19 mouse cellular contexts compared by ENCODE assay signal in the genomic region with DNA sequence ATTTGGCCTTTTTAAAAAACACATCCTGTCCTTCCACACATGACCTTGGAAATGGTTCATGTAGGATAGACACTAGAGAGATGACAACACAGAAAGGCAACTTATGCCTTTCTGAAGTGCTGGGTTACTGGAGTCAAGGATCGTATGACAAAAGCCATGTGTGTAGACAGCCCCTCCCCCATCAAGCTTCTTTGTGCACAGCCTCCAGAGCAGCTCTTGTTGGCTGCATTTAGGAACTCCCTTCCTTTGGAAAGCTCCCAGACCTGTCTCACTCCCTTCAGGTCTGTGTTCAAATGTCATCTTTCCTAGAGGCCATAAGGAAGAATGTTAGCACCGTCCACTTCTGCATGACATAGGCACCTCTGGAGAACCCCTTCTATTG. TPM values are rescaled to one million over a fixed set of nuclear protein-coding genes. Genes with fewer than 3 reads are reported as not detected.
A peak's percentile ranks its signal among the peaks of the same experiment; 100 is the strongest.
DNase-seq lines count a peak whose midpoint lies in the region; ATAC-seq and TF ChIP-seq lines count a peak whose summit lies in the region.
"Had no signal": no experiment of that assay in that cellular context is flagged by ENCODE, and none has a peak within 500 bp of the region (broad histone marks: within the 10 kb centered on the region; RNA-seq: fewer than 3 reads in every experiment).

No protein-coding gene starts in this region.

- peak; percentile 76 for DNase-seq in heart, adult 11 months
- DNase-seq in heart, adult 9 months (ENCODE audit: low spot score in 2 of 2) = no peak
- DNase-seq in lung, postnatal 0 days (ENCODE audit: low spot score) = no peak
- DNase-seq in embryo, embryonic 10.5 days (ENCODE audit: low spot score) = peak; percentile 53
- no peak for DNase-seq in MN1 (ENCODE audit: low spot score)
- DNase-seq: cerebellum, adult 18-20 months; gastrocnemius, postnatal 10 days; heart, postnatal 4 days; kidney, adult 18-20 months; thymus, adult 2 months had no signal

- no peak overlapping the region for H3K4me2 ChIP-seq in lung, embryonic 16.5 days (ENCODE audit: low read depth, low read length)
- H3K4me2 ChIP-seq in lung, postnatal 0 days (replicated peaks; ENCODE audit: low read depth, low read length) = no peak overlapping the region
- no peak overlapping the region for H3K4me2 ChIP-seq in hindbrain, embryonic 16.5 days (ENCODE audit: low read length)
- H3K4me2 ChIP-seq: heart, embryonic 11.5 days; limb, embryonic 12.5 days; liver, embryonic 15.5 days; neural tube, embryonic 13.5 days had no signal

- H3K36me3 ChIP-seq in lung, embryonic 16.5 days (ENCODE audit: control insufficient read depth, insufficient read depth, low read length) = no peaks in the 10 kb centered on the region
- no peaks in the 10 kb centered on the region for H3K36me3 ChIP-seq in lung, postnatal 0 days (ENCODE audit: insufficient read depth, low read length)
- no peaks in the 10 kb centered on the region for H3K36me3 ChIP-seq in hindbrain, embryonic 16.5 days (ENCODE audit: control insufficient read depth, insufficient read depth, low read length)
- H3K36me3 ChIP-seq: limb, embryonic 12.5 days; liver, embryonic 15.5 days; neural tube, embryonic 13.5 days had no signal

- H3K9me3 ChIP-seq in lung, embryonic 16.5 days (ENCODE audit: control insufficient read depth, low read length) = peaks cover 5% of the 10 kb centered on the region
- no peaks in the 10 kb centered on the region for H3K9me3 ChIP-seq in lung, postnatal 0 days (ENCODE audit: low read length)
- peaks cover 4% of the 10 kb centered on the region for H3K9me3 ChIP-seq in hindbrain, embryonic 16.5 days (ENCODE audit: control insufficient read depth, low read length)
- H3K9me3 ChIP-seq: liver, embryonic 15.5 days had no signal

- no peak for TF ChIP-seq EP300 in lung, postnatal 0 days (IDR thresholded peaks at IDR 0.05)

- no peak overlapping the region for H3K4me3 ChIP-seq in lung, embryonic 16.5 days (ENCODE audit: low read length)
- H3K4me3 ChIP-seq in lung, postnatal 0 days (ENCODE audit: low read depth, low read length) = no peak overlapping the region
- H3K4me3 ChIP-seq in hindbrain, embryonic 16.5 days (ENCODE audit: low read length) = no peak overlapping the region
- H3K4me3 ChIP-seq: erythroblast, embryonic 14.5 days; layer of hippocampus, adult 2 months; left cerebral cortex, adult 2 months; limb, embryonic 12.5 days; liver, embryonic 15.5 days; neural tube, embryonic 13.5 days had no signal

- TF ChIP-seq CTCF in lung, postnatal 0 days (IDR thresholded peaks at IDR 0.05) = no peak

- 0 out of 2 replicates have a peak, but pooled peaks have one; percentile 20 for ATAC-seq in lung, embryonic 16.5 days (ENCODE audit: low read depth)
- ATAC-seq in lung, postnatal 0 days = no peak
- ATAC-seq in hindbrain, embryonic 16.5 days = peak; percentile 21; the same call in 1 of the 2 replicates

- H3K4me1 ChIP-seq in lung, embryonic 16.5 days (replicated peaks; ENCODE audit: control insufficient read depth, insufficient read depth, low read length) = no peaks in the 10 kb centered on the region
- peaks cover 3% of the 10 kb centered on the region; the same call in 1 of the 2 replicates for H3K4me1 ChIP-seq in lung, postnatal 0 days (ENCODE audit: insufficient read depth, low read depth, low read length)
- no peaks in the 10 kb centered on the region; the same call in 1 of the 2 replicates for H3K4me1 ChIP-seq in hindbrain, embryonic 16.5 days (ENCODE audit: control insufficient read depth, insufficient read depth, low read depth, low read length)
- H3K4me1 ChIP-seq: limb, embryonic 12.5 days; liver, embryonic 15.5 days had no signal

- H3K27me3 ChIP-seq in lung, embryonic 16.5 days (ENCODE audit: control insufficient read depth, insufficient read depth, low read depth, low read length) = no peaks in the 10 kb centered on the region
- H3K27me3 ChIP-seq in lung, postnatal 0 days (replicated peaks; ENCODE audit: insufficient read depth, low read length) = no peaks in the 10 kb centered on the region
- H3K27me3 ChIP-seq in hindbrain, embryonic 16.5 days (replicated peaks; ENCODE audit: control insufficient read depth, insufficient read depth, low read length) = no peaks in the 10 kb centered on the region
- H3K27me3 ChIP-seq: limb, embryonic 12.5 days; liver, embryonic 15.5 days; neural tube, embryonic 13.5 days had no signal

- 52% methylated on average over 2 of the region's 2 CpGs for WGBS in lung, embryonic 16.5 days
- 46% methylated on average over 2 of the region's 2 CpGs for WGBS in lung, postnatal 0 days
- 66% methylated on average over 2 of the region's 2 CpGs for WGBS in hindbrain, embryonic 16.5 days

- H3K9ac ChIP-seq in lung, embryonic 16.5 days (ENCODE audit: low read length) = no peak overlapping the region
- H3K9ac ChIP-seq in lung, postnatal 0 days (replicated peaks; ENCODE audit: low read depth) = no peak overlapping the region
- no peak overlapping the region for H3K9ac ChIP-seq in hindbrain, embryonic 16.5 days (ENCODE audit: low read depth, low read length)
- H3K9ac ChIP-seq: limb, embryonic 12.5 days; liver, embryonic 15.5 days; neural tube, embryonic 13.5 days had no signal

- H3K27ac ChIP-seq in lung, embryonic 16.5 days (ENCODE audit: low read length) = no peak overlapping the region
- H3K27ac ChIP-seq in lung, postnatal 0 days (ENCODE audit: low read length) = no peak overlapping the region
- H3K27ac ChIP-seq in hindbrain, embryonic 16.5 days (ENCODE audit: low read depth, low read length) = no peak overlapping the region
- H3K27ac ChIP-seq: layer of hippocampus, adult 2 months; left cerebral cortex, adult 2 months; limb, embryonic 12.5 days; liver, embryonic 15.5 days; neural tube, embryonic 13.5 days had no signal

RNA-seq across cellular contexts. Expression of gene Sst, which starts 57.7 kb away (rescaled TPM):
- not detected in 2 replicates for polyA plus RNA-seq in lung, embryonic 16.5 days (2015; fragmentation: Nextera tagmentation; extraction: Ambion mirVana)
- not detected in 2 replicates for polyA plus RNA-seq in lung, postnatal 0 days (2015; fragmentation: Nextera tagmentation; extraction: Ambion mirVana)
- polyA plus RNA-seq in hindbrain, embryonic 16.5 days (2015; fragmentation: Nextera tagmentation; extraction: Ambion mirVana) = 295 and 377 TPM in 2 replicates
- polyA plus RNA-seq: erythroblast, embryonic 14.5 days had no signal

Comparison
In these comparisons a context has a peak if more than half of its experiments do, and no peak if none do; other contexts are left out.
1. DNase-seq: peak in heart, adult 11 months (single experiment) and embryo, embryonic 10.5 days (single experiment); none in heart, adult 9 months (0 of 2), lung, postnatal 0 days (single experiment) and MN1 (single experiment).
2. RNA of gene Sst, which starts 57.7 kb away (polyA plus RNA-seq): 295 to 377 TPM in hindbrain, embryonic 16.5 days; not detected in lung, postnatal 0 days and not detected in lung, embryonic 16.5 days; every median in the first group is over 100 times any median in the second.